Mouse (Mus musculus) pancreas, adult 10 weeks (tissue): ENCODE results near the gene 4933416C03Rik. TPM values are rescaled to one million over a fixed set of nuclear protein-coding genes. Genes with fewer than 3 reads are reported as not detected.

ENCODE experiments used
- polyA plus RNA-seq: library from polyadenylated mRNA; stranded (reverse); fragments of 350-450 nt; fragmentation: Illumina TruSeq; extraction: RNeasy Lipid Tissue Mini Kit (QIAGEN cat#74804); gene quantifications from one replicate; pipeline ENCODE4 v1.2.3, GENCODE M21; 2015; ENCODE audit warnings: low read depth, low replicate concordance; ENCODE audit not compliant: insufficient read depth

The 4933416C03Rik gene
- not detected for polyA plus RNA-seq

DNA sequence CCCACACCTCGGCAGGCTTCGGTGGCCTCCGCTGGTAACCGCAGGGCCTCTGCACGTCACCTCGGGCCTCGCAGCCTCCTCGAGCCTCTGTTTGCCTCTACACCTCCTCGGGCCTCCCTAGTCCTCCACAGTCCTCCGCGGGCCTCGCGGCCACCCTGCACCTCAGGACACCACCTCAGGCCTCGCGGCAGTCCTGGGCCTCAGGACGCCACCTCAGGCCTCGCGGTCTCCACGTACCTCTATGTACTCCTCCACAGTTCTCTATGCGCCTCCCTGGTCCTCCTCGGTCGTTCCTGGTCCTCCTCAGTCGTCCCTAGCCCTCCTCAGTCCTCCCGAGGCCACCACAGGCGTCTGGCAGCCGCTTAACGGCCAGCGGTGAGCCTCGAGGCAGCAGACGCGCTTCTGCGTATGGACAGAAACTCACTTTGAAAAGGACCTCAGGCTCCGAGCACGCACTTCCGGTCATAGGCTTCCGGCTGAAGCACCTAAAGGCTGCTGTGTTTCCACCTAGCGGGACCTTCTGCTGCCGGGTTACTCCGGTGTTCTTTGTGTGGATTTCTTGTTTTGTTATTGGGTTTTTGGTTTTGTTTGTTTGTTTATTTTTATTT lies at the start of gene 4933416C03Rik:
TSS of gene 4933416C03Rik (minus strand) at position 51 of the 608 bp plus-strand sequence.

Other genes starting within 250 kb of the 4933416C03Rik start
- gene Ptprr, start 95.7 kb downstream of the 4933416C03Rik start, polyA plus RNA-seq = 2.2 TPM
- gene Ptprb, start 161.6 kb upstream of the 4933416C03Rik start, polyA plus RNA-seq = 29.8 TPM